Mouse (Mus musculus) cortical plate, adult 2 months (tissue): ENCODE measurements around the gene Gpr62.

Experiments used
- CTCF ChIP-seq: fragments of 200-500 bp; IDR thresholded peaks from 2 replicates; pipeline ENCODE4 v1.5.1; 2011; ENCODE audit warnings: mild to moderate bottlenecking, control low read depth, low read length; ENCODE audit not compliant: insufficient read depth; ENCODE audit errors: extremely low read depth
- POLR2A ChIP-seq: fragments of 200-500 bp; IDR thresholded peaks from 2 replicates; pipeline ENCODE4 v1.6.1; 2011; ENCODE audit warnings: mild to moderate bottlenecking, low read length, control low read depth; ENCODE audit not compliant: insufficient read depth; ENCODE audit errors: extremely low read depth

- no peak for TF ChIP-seq CTCF
- no peak for TF ChIP-seq POLR2A
Measured at GRCm38 (mm10) chr9:106499667-106500066, 33.9 kb upstream of the Gpr62 start, which contains the start of gene Iqcf1.
